Mouse (Mus musculus): Measurements from ENCODE around the gene Rpp25l. TPM values are rescaled to one million over a fixed set of nuclear protein-coding genes. Genes with fewer than 3 reads are reported as not detected.

Gene Rpp25l
- polyA plus RNA-seq, 1 experiment from 2014 or later: 93.3 TPM

DNA sequence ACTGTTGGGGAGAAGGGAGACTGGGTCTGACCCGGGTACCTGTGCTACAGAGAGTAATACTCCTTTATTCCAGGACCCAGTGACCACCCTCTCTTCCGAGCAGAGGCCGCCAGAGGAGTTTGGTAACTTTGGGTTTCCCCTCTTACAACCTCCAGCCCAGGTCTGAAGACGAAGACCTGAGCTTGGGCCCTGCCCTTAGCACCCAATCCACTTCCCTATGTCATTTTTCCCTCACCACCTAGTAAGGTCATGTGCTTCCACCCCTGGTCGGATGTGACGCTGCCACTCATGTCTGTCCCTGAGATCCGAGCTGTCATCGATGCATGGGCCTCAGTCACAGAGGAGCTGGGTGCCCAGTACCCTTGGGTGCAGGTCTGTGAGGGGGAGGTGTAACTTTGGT is 43.1 kb upstream of the Rpp25l start:
- H3K27me3 ChIP-seq: no peaks in the 10 kb centered on the region
- peak overlapping the region; percentile 28; the same call in 1 of the 2 replicates for H3K27ac ChIP-seq
- peak overlapping the region; percentile 77 for H3K9ac ChIP-seq
- H3K9me3 ChIP-seq: no peaks in the 10 kb centered on the region
- ATAC-seq (ENCODE audit: insufficient number of reproducible peaks, insufficient read depth, low FRiP score, low TSS enrichment, low read depth): no peak
- 81% methylated on average over 8 of the region's 8 CpGs for WGBS
- H3K36me3 ChIP-seq: peaks cover 24% of the 10 kb centered on the region
- H3K4me3 ChIP-seq: peak overlapping the region; percentile 65
- peak overlapping the region; percentile 78 for H3K4me2 ChIP-seq
- H3K4me1 ChIP-seq: peaks cover 33% of the 10 kb centered on the region

DNA sequence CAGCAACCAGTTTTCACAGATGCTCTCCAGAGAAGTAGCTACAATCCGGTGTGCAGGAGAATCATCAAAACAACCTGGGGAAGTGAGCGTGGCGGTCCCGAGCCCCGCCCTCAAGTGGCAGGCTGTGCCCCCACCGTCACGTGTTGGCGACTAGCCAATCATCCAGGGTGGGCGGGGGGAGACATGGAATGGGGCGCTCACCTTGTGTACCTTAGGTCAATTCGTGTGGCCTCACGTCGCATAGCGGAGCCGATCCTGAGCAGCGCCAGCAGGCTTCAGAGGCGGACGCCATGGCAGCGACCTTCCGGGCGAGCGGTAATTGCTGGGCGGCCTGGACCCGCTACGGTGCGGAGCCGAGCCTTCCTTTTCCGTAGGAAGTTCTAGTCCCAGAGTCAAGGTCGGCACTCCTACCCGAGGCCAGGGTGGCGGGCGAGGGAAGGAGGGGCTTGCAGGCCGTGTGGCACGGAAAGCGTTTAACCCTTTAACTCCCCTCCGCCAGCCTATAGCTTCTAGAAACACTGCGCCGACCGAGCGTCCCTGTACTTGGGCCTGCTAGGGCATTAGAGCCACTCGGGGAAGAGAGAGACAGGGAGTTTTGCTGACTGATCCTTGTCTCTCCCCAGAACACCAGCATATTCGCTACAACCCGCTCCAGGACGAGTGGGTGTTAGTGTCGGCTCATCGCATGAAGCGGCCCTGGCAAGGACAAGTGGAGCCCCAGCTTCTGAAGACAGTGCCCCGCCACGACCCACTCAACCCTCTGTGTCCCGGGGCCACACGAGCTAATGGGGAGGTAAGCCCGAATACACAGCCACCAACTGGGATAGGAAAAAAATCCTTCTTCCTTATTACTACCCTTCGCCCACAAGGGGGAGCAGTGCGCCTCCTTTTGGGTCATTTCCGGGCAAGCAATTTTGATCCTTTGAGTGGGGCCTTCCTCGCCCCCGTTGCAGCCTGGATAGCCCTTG is 42.3 kb upstream of the Rpp25l start, which contains the start of gene Sigmar1:
Gene Sigmar1 (minus strand): TSS at position 820 of the 968 bp plus-strand sequence.
- peak; percentile 40; the same call in 1 of the 2 replicates for ATAC-seq (ENCODE audit: insufficient number of reproducible peaks, insufficient read depth, low FRiP score, low TSS enrichment, low read depth)
- H3K4me3 ChIP-seq: peak within 1 kb of the TSS; percentile 65
- peaks cover 26% of the 10 kb centered on the region for H3K4me1 ChIP-seq
- 0% methylated on average over 57 of the region's 57 CpGs for WGBS
- peaks cover 24% of the 10 kb centered on the region for H3K36me3 ChIP-seq
- no peaks in the 10 kb centered on the region for H3K27me3 ChIP-seq
- no peaks in the 10 kb centered on the region for H3K9me3 ChIP-seq
- H3K27ac ChIP-seq: peak within 1 kb of the TSS; percentile 93
- H3K4me2 ChIP-seq: peak within 1 kb of the TSS; percentile 78
- peak within 1 kb of the TSS; percentile 77 for H3K9ac ChIP-seq

DNA sequence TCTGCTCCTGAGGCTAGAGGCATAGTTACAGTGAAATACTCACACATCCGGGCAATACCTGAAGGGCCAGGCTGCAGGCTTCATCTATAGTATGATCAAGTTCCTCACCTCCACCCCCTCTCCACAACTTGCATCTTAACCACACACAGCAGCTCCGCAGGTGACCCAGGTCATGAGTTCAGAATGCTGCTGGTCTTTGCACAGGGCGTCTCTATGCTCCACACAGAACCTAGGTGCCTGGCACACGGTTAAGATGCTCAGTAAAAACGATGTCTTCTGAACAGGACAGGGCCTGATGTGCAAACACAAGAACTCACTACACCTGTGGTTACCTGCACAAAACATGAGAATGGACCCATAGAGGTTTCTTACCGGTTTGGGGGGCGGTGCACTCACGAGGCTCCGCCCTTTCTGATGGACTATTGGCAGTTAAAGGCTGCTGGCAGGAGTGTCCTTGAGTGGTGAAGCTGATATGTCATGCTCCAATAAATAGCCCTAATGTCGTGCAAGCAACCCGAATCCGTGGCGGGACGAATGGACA is 41.5 kb upstream of the Rpp25l start, which contains the start of gene Galt:
Gene Galt (plus strand): TSS at position 432 of the 541 bp plus-strand sequence.
- Histone ChIP-seq H3K4me3 (peak within 1 kb of the TSS; percentile 65), H3K36me3 (peaks cover 24% of the 10 kb centered on the region), H3K4me2 (peak within 1 kb of the TSS; percentile 78), H3K4me1 (peaks cover 23% of the 10 kb centered on the region), H3K9me3 (no peaks in the 10 kb centered on the region), H3K9ac (peak within 1 kb of the TSS; percentile 77), H3K27ac (peak within 1 kb of the TSS; percentile 93), H3K27me3 (no peaks in the 10 kb centered on the region)
- WGBS: 12% methylated on average over 14 of the region's 14 CpGs
- ATAC-seq (ENCODE audit: insufficient number of reproducible peaks, insufficient read depth, low FRiP score, low TSS enrichment, low read depth): peak; percentile 16; the same call in 1 of the 2 replicates

DNA sequence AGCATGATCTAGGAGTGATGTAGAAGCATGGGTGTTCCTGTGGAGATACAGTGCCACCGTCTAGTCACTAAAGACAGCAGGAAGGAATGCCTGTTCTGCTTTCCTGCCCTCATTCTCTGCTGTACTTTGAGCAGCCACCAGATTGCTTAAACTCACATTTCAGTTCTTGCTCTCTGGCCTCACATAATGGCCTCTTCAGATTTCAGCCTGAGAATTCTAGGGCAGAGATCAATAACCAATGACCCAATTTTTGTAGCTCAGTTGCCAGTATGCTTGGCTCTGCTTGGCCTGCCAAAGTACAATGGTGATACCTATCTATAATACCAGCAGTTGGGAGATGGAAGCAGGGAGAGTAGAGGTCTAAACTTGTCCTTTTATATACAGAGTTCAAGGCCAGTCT is 31.7 kb upstream of the Rpp25l start:
- H3K4me2 ChIP-seq: no peak overlapping the region
- no peak overlapping the region for H3K27ac ChIP-seq
- H3K4me1 ChIP-seq: peaks cover 9% of the 10 kb centered on the region
- H3K9me3 ChIP-seq: peaks cover 17% of the 10 kb centered on the region
- no peak overlapping the region for H3K4me3 ChIP-seq
- peaks cover 5% of the 10 kb centered on the region; the same call in 1 of the 2 replicates for H3K36me3 ChIP-seq
- no peak for ATAC-seq (ENCODE audit: insufficient number of reproducible peaks, insufficient read depth, low FRiP score, low TSS enrichment, low read depth)
- no peaks in the 10 kb centered on the region for H3K27me3 ChIP-seq
- H3K9ac ChIP-seq: no peak overlapping the region
- 65% methylated on average over 1 of the region's 1 CpGs for WGBS

DNA sequence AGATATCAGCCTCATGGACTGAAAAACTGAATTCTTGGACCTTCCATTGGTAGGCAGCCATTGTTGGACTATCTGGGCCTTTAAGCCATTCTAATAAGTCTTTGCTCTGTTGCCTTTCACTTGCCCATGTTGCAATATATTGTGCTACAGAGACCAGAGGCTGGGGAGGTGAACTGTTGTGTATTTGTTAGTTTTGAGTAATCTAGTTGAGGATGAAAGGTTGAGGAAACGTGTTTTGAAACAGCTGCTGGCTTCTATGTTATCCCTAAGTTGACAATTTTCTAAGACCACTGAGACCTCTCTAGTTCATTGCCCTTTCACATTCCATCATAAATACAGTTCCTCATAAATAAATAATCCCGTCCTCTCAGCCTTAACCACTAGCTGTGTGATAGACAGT is 30.8 kb upstream of the Rpp25l start:
- no peak for ATAC-seq (ENCODE audit: insufficient number of reproducible peaks, insufficient read depth, low FRiP score, low TSS enrichment, low read depth)
- H3K4me2 ChIP-seq: no peak overlapping the region
- peaks cover 7% of the 10 kb centered on the region for H3K36me3 ChIP-seq
- peaks cover 17% of the 10 kb centered on the region for H3K9me3 ChIP-seq
- H3K27ac ChIP-seq: no peak overlapping the region
- 80% methylated on average over 2 of the region's 2 CpGs for WGBS
- no peak overlapping the region for H3K4me3 ChIP-seq
- no peaks in the 10 kb centered on the region for H3K27me3 ChIP-seq
- H3K4me1 ChIP-seq: peaks cover 16% of the 10 kb centered on the region
- no peak overlapping the region for H3K9ac ChIP-seq

GRCm38 (mm10) chr4:41741158-41741560 is 27.8 kb upstream of the Rpp25l start:
- WGBS: 0% methylated on average over 27 of the region's 27 CpGs

GRCm38 (mm10) chr4:41740380-41741157 is 27.2 kb upstream of the Rpp25l start:
- H3K36me3 ChIP-seq: peaks cover 12% of the 10 kb centered on the region
- H3K4me1 ChIP-seq: peaks cover 16% of the 10 kb centered on the region
- peak overlapping the region; percentile 75 for H3K4me3 ChIP-seq
- under 1% methylated on average over 48 of the region's 48 CpGs for WGBS
- H3K4me2 ChIP-seq: peak overlapping the region; percentile 90
- peak; percentile 79 for ATAC-seq (ENCODE audit: insufficient number of reproducible peaks, insufficient read depth, low FRiP score, low TSS enrichment, low read depth)
- H3K27me3 ChIP-seq: no peaks in the 10 kb centered on the region
- peak overlapping the region; percentile 88 for H3K27ac ChIP-seq
- no peaks in the 10 kb centered on the region; the same call in 1 of the 2 replicates for H3K9me3 ChIP-seq
- peak overlapping the region; percentile 88 for H3K9ac ChIP-seq

More at GRCm38 (mm10) chr4:41741158-41741560, 27.8 kb upstream of the Rpp25l start:
- H3K4me1 ChIP-seq: peaks cover 16% of the 10 kb centered on the region
- H3K36me3 ChIP-seq: peaks cover 16% of the 10 kb centered on the region
- peak overlapping the region; percentile 90 for H3K4me2 ChIP-seq
- peak overlapping the region; percentile 88 for H3K27ac ChIP-seq
- H3K4me3 ChIP-seq: peak overlapping the region; percentile 75
- H3K9me3 ChIP-seq: peaks cover 4% of the 10 kb centered on the region
- no peaks in the 10 kb centered on the region for H3K27me3 ChIP-seq
- peak; percentile 93 for ATAC-seq (ENCODE audit: insufficient number of reproducible peaks, insufficient read depth, low FRiP score, low TSS enrichment, low read depth)
- peak overlapping the region; percentile 88 for H3K9ac ChIP-seq

GRCm38 (mm10) chr4:41739260-41739659 is 25.9 kb upstream of the Rpp25l start:
- H3K4me2 ChIP-seq: peak overlapping the region; percentile 90
- peaks cover 12% of the 10 kb centered on the region for H3K36me3 ChIP-seq
- no peak overlapping the region for H3K27ac ChIP-seq
- ATAC-seq (ENCODE audit: insufficient number of reproducible peaks, insufficient read depth, low FRiP score, low TSS enrichment, low read depth): no peak
- H3K9me3 ChIP-seq: no peaks in the 10 kb centered on the region
- H3K9ac ChIP-seq: no peak overlapping the region; the same call in 1 of the 2 replicates
- H3K4me1 ChIP-seq: peaks cover 16% of the 10 kb centered on the region
- no peaks in the 10 kb centered on the region for H3K27me3 ChIP-seq
- 90% methylated on average over 13 of the region's 13 CpGs for WGBS
- H3K4me3 ChIP-seq: no peak overlapping the region

- Histone ChIP-seq H3K36me3 (peaks cover 12% of the 10 kb centered on the region), H3K9me3 (no peaks in the 10 kb centered on the region), H3K27me3 (peaks cover 5% of the 10 kb centered on the region), H3K9ac (no peak overlapping the region), H3K4me2 (no peak overlapping the region), H3K4me3 (no peak overlapping the region), H3K27ac (no peak overlapping the region), H3K4me1 (peaks cover 16% of the 10 kb centered on the region)
- 77% methylated on average over 1 of the region's 1 CpGs for WGBS
- ATAC-seq (ENCODE audit: insufficient number of reproducible peaks, insufficient read depth, low FRiP score, low TSS enrichment, low read depth): no peak
These were observed 24.9 kb upstream of the Rpp25l start for GRCm38 (mm10) chr4:41738256-41738603.

DNA sequence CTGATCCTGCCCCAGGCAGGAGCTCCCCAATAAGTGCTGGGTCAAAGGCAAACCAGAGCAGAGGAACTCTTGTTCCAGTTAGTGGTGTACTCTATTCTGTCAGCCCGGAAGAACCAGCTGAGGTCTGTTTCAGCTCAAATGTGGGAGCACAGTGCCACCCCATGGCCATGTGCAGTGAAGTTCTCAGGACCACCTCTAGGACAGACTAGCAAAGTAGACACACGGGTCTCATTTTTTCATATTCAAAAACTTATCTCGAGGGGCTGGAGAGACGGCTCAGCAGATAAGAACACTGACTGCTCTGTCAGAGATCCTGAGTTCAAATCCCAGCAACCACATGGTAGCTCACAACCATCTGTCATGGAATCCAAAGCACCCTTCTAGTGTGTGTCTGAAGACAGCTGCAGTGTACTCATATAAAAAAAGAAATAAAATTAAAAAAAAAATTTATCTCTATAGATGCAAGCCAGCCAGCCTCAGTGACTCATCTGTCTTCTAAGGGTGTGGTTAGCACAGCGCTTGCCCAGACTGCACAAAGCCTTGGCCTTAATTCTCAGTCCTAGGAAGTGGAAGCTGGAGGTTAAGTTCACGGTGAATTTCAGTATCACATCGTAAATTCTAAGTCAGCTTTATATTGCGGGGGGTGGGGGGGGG is 24.4 kb upstream of the Rpp25l start:
- H3K27ac ChIP-seq: no peak overlapping the region
- H3K4me1 ChIP-seq: peaks cover 16% of the 10 kb centered on the region
- peaks cover 10% of the 10 kb centered on the region for H3K27me3 ChIP-seq
- H3K9me3 ChIP-seq: no peaks in the 10 kb centered on the region
- WGBS: 43% methylated on average over 8 of the region's 8 CpGs
- H3K4me3 ChIP-seq: no peak overlapping the region
- no peak overlapping the region for H3K9ac ChIP-seq
- no peak overlapping the region for H3K4me2 ChIP-seq
- no peak for ATAC-seq (ENCODE audit: insufficient number of reproducible peaks, insufficient read depth, low FRiP score, low TSS enrichment, low read depth)
- H3K36me3 ChIP-seq: peaks cover 12% of the 10 kb centered on the region

Data from embryonic facial prominence, embryonic 13.5 days (tissue).